Mouse (Mus musculus) heart, postnatal 0 days (tissue): ENCODE measurements at regions not wholly inside any gene's neighbourhood (a gene's known extent, or its start where the extent isn't known, plus 50 kb on each side); places are given as distances from the start of the nearest gene placed in this dataset.

ENCODE experiments used
- CTCF ChIP-seq: IDR thresholded peaks from 2 replicates; pipeline ENCODE4 v1.5.1; 2016; ENCODE audit warnings: antibody characterized with exemption, control low read depth, low read depth
- EP300 ChIP-seq: IDR thresholded peaks from 2 replicates; pipeline ENCODE4 v1.6.1; 2016; ENCODE audit warnings: antibody characterized with exemption, low read depth

GRCm38 (mm10) chr12:25246566-25246965 is 149.6 kb upstream of the Id2 start:
- no peak for TF ChIP-seq EP300
- TF ChIP-seq CTCF = no peak
